Mouse (Mus musculus) forebrain, embryonic 12.5 days (tissue): ENCODE measurements around the gene Thumpd3. TPM values are rescaled to one million over a fixed set of nuclear protein-coding genes. Genes with fewer than 3 reads are reported as not detected.

Experiments used
- ATAC-seq: fragments of 200-750 bp; cut with Nextera tagmentation; 2 replicates; pipeline ENCODE4 v1.8.0; 2017; ENCODE audit warnings: moderate TSS enrichment; ENCODE audit not compliant: low FRiP score
- H3K27ac ChIP-seq: fragments of 300-500 bp; sonication (generic); 2 replicates; pipeline ENCODE4 v1.5.1; 2016; ENCODE audit warnings: mild to moderate bottlenecking
- H3K27me3 ChIP-seq: fragments of 300-500 bp; sonication (generic); 2 replicates; pipeline ENCODE4 v1.6.1; 2016; ENCODE audit warnings: mild to moderate bottlenecking
- H3K36me3 ChIP-seq: fragments of 300-500 bp; sonication (generic); replicated peaks from 2 replicates; pipeline ENCODE4 v1.6.1; 2016; ENCODE audit warnings: mild to moderate bottlenecking
- H3K4me1 ChIP-seq: fragments of 300-500 bp; sonication (generic); 2 replicates; pipeline ENCODE4 v1.6.1; 2016
- H3K4me2 ChIP-seq: fragments of 300-500 bp; sonication (generic); 2 replicates; pipeline ENCODE4 v1.6.1; 2016; ENCODE audit warnings: mild to moderate bottlenecking, moderate library complexity
- H3K4me3 ChIP-seq: fragments of 300-500 bp; sonication (generic); replicated peaks from 2 replicates; pipeline ENCODE4 v1.5.1; 2016; ENCODE audit warnings: mild to moderate bottlenecking
- H3K9ac ChIP-seq: fragments of 300-500 bp; sonication (generic); 2 replicates; pipeline ENCODE4 v1.6.1; 2016; ENCODE audit warnings: mild to moderate bottlenecking
- H3K9me3 ChIP-seq: fragments of 300-500 bp; sonication (generic); 2 replicates; pipeline ENCODE4 v1.6.1; 2016
- WGBS: fragments of 180-500 bp; shearing (Covaris S2); methylation state at CpG from one replicate; pipeline ENCODE4 v1.1.7; 2016; 5-methylcytosine and 5-hydroxymethylcytosine counted together
- polyA plus RNA-seq: library from polyadenylated mRNA; unstranded; fragments of >200 nt; fragmentation: Nextera tagmentation; extraction: Ambion mirVana; gene quantifications from 2 replicates; pipeline ENCODE4 v1.2.1, GENCODE M21; 2016

The Thumpd3 gene
- polyA plus RNA-seq, 1 experiment from 2014 or later: 68.4 TPM

- no peaks in the 10 kb centered on the region for H3K36me3 ChIP-seq
- ATAC-seq: peak; percentile 80; the same call in 1 of the 2 replicates
- no peaks in the 10 kb centered on the region for H3K27me3 ChIP-seq
- 29% methylated on average over 5 of the region's 5 CpGs for WGBS
- H3K27ac ChIP-seq: peak overlapping the region; percentile 71
- H3K4me1 ChIP-seq: peaks cover 3% of the 10 kb centered on the region
- H3K4me3 ChIP-seq: no peak overlapping the region
- no peaks in the 10 kb centered on the region for H3K9me3 ChIP-seq
- H3K4me2 ChIP-seq: 0 out of 2 replicates have a peak overlapping the region, but pooled peaks have one; percentile 4
- no peak overlapping the region for H3K9ac ChIP-seq
These were observed 53.7 kb downstream of the Thumpd3 start for GRCm38 (mm10) chr6:113099640-113100289.

DNA sequence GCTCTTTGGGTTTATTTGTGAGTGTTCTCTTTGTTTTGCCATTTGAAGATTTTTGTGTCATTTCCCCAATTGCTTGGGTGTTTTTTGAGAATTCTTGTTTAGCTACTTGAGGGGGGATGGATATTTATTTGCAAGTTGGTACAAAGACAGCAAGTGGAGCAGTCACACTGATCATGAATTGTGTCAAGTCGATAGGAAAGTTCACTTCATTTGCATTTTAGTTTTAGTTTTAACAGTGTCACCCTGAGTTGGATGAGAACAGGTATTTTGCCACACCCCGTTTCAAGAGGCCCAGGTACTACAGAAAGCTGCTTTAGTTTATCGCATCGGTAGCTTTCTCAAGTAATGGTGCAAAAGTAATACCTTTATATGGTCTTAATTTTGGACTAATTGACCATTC, 56.5 kb downstream of the Thumpd3 start:
- Histone ChIP-seq H3K27ac (no peak overlapping the region), H3K36me3 (peaks cover 9% of the 10 kb centered on the region; the same call in 1 of the 2 replicates), H3K4me2 (no peak overlapping the region), H3K27me3 (no peaks in the 10 kb centered on the region), H3K4me3 (no peak overlapping the region), H3K4me1 (peaks cover 3% of the 10 kb centered on the region), H3K9me3 (no peaks in the 10 kb centered on the region), H3K9ac (no peak overlapping the region)
- no peak for ATAC-seq
- WGBS: 90% methylated on average over 4 of the region's 4 CpGs

DNA sequence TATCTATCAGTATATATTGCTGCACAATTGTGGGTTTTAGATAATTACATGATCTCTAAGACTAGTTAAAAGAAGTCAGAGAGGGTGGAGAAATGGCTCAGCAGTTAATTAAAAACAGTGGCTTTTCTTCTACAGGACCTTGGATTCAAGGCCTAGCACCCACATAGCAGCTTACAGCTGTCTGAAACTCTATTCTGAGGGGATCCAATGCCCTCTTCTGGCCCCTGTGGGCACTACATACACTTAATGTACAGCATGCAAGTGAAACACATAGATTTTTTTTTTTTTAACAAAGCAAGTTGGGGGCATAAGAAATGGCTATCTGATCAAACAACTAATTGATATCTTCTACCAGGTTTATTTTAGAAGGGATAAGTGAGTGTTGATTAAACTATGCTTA, 57.7 kb downstream of the Thumpd3 start:
- Histone ChIP-seq H3K4me2 (no peak overlapping the region), H3K9ac (no peak overlapping the region), H3K4me1 (peaks cover 3% of the 10 kb centered on the region), H3K27ac (no peak overlapping the region), H3K4me3 (no peak overlapping the region), H3K9me3 (no peaks in the 10 kb centered on the region), H3K36me3 (peaks cover 12% of the 10 kb centered on the region; the same call in 1 of the 2 replicates), H3K27me3 (no peaks in the 10 kb centered on the region)
- peak; percentile 55; the same call in 1 of the 2 replicates for ATAC-seq

- Histone ChIP-seq H3K27me3 (no peaks in the 10 kb centered on the region), H3K4me2 (no peak overlapping the region), H3K27ac (no peak overlapping the region), H3K4me1 (no peaks in the 10 kb centered on the region), H3K9me3 (no peaks in the 10 kb centered on the region), H3K9ac (no peak overlapping the region), H3K4me3 (no peak overlapping the region), H3K36me3 (peaks cover 54% of the 10 kb centered on the region)
- no peak for ATAC-seq
- WGBS: 87% methylated on average over 3 of the region's 3 CpGs
These were observed 63.4 kb downstream of the Thumpd3 start for GRCm38 (mm10) chr6:113109378-113109777.

- no peak overlapping the region for H3K4me3 ChIP-seq
- no peak overlapping the region for H3K4me2 ChIP-seq
- no peak overlapping the region for H3K9ac ChIP-seq
- WGBS: 87% methylated on average over 7 of the region's 7 CpGs
- ATAC-seq: no peak
- H3K36me3 ChIP-seq: peaks cover 60% of the 10 kb centered on the region
- H3K27me3 ChIP-seq: no peaks in the 10 kb centered on the region
- H3K27ac ChIP-seq: no peak overlapping the region
- no peaks in the 10 kb centered on the region for H3K9me3 ChIP-seq
- H3K4me1 ChIP-seq: no peaks in the 10 kb centered on the region
These were observed 63.9 kb downstream of the Thumpd3 start for GRCm38 (mm10) chr6:113109956-113110355.

Other genes with a start within 250 kb of the Thumpd3 start
- 36.6 and 39.9 TPM in 2 replicates for gene Srgap3, start 99.0 kb upstream of the Thumpd3 start, polyA plus RNA-seq
- gene Setd5, start 31.1 kb downstream of the Thumpd3 start, polyA plus RNA-seq: 63.9 and 64.1 TPM in 2 replicates
- gene Lhfpl4, start 149.2 kb downstream of the Thumpd3 start, polyA plus RNA-seq: 30.6 and 35.4 TPM in 2 replicates
- gene Mtmr14, start 191.6 kb downstream of the Thumpd3 start, polyA plus RNA-seq: 46.2 and 50.0 TPM in 2 replicates
- gene Cpne9, start 236.1 kb downstream of the Thumpd3 start, polyA plus RNA-seq: 0.22 and 0.34 TPM in 2 replicates